Mouse (Mus musculus) monocyte, adult 5-6 weeks (primary cell): ENCODE results near the gene Accs. TPM values are rescaled to one million over a fixed set of nuclear protein-coding genes. Genes with fewer than 3 reads are reported as not detected.

ENCODE experiments used
- ATAC-seq: fragments of 153-309, 156-312 bp; replicated peaks from 2 replicates; pipeline ENCODE4 v1.8.0; 2017; ENCODE audit warnings: mild to moderate bottlenecking; ENCODE audit not compliant: low TSS enrichment, insufficient number of reproducible peaks, severe bottlenecking, poor library complexity, low FRiP score
- total RNA-seq: library from RNA; stranded (forward); fragments of 200-1000, 200-491, 200-594 nt; gene quantifications from 3 replicates; pipeline ENCODE4 v1.2.3, GENCODE M21; 2017

The Accs gene
- 8.3 to 17.9 TPM (median 17.1 TPM) in 3 replicates for total RNA-seq

GRCm38 (mm10) chr2:93849505-93850089 is at the start of gene Accs:
Gene Accs (minus strand): TSS chr2:93849943.
- peak; percentile 77 for ATAC-seq

DNA sequence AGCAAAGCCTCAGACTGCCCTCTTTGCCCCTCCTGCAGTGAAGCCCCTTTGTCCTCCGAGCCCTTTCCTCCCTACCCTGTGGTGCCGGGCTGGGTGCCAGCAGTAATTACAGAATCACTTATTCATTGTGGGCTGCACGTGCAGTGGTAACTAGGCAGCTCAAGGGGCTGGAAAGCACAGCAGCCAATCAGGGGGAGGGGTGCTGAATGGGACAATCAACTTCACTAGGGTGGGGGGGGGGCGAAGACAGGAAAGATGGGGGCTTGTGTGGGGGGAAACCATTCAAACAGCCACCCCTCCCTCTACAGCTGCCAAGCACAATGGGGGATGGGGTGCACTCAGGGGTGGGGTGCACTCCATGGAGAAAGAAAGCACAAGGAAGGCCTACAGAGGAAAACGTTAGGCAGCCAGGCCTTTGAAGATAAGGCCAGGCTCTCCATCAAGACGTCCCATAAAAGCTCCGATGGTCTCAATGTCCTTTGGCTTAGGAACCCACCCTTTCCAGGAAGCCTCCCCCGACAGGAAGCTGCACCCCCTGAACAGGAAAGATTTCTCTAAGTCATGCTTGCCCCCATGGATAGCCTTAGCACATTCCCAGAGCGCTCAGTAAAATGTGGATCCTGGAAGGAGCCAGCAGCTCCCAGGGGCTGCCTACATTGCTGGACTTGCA is 42.0 kb upstream of the Accs start:
- no peak for ATAC-seq

GRCm38 (mm10) chr2:93890143-93890542 is 40.4 kb upstream of the Accs start:
- ATAC-seq = no peak

DNA sequence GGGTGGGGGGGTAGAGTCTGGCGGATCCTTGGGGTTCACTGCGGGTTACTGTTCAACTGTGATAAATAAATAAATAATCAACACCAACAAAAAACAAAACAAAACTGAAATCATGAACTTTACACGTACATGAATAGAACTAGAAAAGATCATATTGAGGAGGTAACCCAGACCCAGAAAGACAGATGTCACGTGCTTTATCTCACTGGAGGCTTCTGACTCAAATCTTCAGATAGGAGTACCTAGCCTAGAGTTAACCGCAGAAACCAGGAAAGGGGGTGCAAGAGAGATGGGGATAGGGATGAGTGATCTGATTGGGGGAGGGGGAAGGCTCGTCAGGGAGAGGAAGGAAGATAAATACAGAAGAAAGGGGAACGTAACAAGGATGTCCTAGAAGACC is 39.3 kb upstream of the Accs start:
- ATAC-seq = no peak

- no peak for ATAC-seq
These were observed 38.6 kb upstream of the Accs start for GRCm38 (mm10) chr2:93888366-93888765.

GRCm38 (mm10) chr2:93887273-93887672 is 37.5 kb upstream of the Accs start:
- ATAC-seq = no peak

DNA sequence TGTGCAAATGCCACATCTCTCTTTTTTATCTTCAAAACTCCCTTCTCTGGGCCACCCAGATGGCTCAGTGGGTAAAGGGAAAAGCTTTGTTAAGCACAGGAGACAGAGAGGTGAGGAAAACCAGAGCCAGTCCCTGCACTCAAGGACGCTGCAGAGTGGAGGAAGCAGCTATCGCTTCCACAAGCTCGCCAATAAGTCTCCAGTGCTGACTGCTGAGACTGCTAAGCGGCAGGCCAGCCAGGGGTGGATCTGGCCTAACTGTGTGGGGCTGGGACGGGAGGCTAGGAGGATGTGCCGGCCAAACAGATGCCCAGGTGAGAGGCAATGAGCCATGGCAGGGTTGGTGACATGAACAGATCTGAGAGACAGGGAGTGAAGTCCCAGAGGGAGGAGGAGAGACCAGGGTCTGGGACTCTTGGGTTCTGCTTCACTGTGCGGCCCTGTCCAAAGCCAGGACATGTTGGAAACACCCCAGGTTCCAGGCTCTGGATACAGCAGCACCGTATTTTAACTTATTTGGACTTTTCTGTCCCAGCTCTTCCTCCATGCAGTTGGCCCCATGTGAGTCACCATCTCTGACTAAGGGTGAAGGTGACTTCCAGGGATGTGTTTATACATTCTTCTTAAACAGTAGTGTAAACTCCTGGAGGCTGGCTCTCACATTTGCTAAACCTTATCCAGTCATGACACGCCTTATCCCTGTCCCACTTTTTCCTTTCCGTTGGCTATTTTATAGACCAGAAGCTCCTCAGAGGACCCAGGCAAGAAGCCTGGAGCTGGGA is 36.5 kb upstream of the Accs start:
- ATAC-seq = no peak

DNA sequence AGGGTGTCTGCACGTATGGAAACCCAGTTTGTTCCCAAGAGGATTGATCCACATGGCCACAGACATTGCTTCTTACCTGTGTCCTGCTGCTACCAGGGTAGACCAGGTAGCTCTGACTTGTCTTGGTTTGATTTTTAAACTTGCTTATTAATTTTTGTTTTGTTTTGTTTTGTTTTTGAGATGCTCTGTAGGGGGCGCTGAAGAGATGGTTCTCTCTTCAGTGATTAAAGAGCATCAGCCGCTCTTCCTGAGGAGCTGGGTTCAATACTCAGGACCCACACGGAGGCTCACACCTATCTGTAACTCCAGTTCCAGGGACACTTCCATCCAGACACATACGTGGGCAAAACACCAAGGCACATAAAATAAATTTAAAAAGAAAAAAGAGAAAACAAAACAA is 33.3 kb upstream of the Accs start:
- no peak for ATAC-seq

DNA sequence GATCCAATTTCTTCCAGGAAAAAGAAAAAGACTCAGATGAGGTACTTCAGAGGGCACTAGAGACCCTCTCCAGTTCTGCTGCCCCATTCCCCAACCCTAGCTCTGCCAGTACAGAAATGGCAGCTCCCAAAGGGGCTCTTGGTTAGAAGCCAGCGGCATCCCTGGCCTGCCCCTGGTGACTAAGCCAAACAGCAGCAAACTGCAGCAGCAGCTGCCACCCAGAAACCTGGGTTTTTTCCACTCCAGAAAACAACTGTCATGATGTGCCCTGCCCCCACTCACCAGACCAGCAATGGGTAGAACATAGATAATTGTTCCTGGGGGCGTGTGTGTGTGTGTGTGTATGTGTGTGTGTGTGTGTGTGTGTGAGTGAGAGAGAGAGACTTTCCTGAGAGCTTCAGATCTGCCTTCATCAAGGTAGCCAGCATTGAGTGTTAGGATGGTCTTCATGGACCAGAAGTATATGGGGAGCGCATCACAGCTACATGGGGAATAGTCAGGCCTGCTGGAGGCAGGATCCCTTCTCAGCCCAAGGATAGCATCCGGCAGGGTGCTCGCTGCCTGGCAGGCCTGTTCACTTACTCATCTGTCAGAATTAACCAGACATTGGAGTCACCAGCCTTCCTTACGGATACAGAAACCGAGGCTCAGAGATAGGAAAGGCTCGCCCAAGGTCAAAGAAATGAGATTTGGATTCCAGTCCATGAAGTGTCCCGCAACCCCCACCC is 32.1 kb upstream of the Accs start:
- no peak for ATAC-seq

DNA sequence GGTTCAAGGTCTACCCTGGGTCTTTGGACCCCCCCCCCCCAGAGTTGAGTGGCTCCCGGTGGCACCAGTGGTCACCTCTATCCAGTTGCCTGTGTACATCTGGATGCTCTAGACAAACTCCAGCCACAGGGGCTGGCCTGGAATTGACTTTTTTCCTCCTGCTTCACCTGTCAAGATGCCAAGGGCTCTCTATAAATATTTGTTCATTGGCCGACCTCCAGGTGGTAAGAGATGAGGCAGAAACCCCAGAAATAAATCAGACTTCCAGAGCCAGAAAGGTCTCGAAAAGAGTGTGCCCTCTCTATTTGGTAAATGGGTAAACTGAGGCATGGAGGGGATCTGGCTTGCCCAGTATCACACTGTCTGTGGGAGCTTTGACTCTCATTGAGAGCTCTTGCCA is 31.2 kb upstream of the Accs start:
- ATAC-seq = no peak

GRCm38 (mm10) chr2:93880450-93880849 is 30.7 kb upstream of the Accs start:
- ATAC-seq = no peak

DNA sequence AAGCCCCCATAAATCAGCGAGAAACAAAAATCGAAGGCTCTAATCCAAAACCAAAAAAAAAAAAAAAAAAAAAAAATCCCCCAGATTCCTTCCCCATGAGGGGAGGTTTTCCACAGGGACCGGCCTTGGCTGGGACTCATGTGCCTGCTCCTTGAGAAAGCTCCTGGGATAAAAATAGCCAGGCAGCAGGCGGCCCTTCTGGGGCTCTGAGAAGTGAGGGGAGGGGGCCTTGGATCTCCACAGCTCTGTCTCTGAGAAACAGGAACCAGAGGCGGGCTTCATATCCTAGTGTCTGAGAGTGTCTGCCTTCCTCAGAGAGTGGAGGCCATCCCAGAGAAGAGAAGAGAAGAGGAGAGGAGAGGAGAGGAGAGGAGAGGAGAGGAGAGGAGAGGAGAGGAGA is 27.3 kb upstream of the Accs start:
- ATAC-seq = no peak

DNA sequence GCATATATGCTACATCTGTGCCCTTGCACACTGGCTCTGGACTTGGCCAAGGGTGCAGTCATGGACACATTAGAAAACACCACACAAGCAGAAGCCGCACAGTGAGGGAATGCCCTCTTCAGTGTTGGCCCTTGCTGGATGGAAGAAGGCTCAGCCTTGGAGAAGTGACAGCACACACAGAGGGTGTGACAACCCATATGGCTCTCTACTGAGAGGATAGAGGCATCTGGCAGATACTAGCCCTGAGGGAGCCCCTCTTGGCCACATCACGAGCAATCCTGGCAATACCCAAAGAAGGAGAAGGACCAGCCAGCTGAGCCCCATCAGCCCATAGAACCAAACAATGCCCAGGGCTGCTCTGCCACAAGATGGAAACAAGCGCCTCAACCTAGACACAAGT is 24.9 kb upstream of the Accs start:
- ATAC-seq = no peak

GRCm38 (mm10) chr2:93874227-93874514 is 24.4 kb upstream of the Accs start:
- no peak for ATAC-seq

DNA sequence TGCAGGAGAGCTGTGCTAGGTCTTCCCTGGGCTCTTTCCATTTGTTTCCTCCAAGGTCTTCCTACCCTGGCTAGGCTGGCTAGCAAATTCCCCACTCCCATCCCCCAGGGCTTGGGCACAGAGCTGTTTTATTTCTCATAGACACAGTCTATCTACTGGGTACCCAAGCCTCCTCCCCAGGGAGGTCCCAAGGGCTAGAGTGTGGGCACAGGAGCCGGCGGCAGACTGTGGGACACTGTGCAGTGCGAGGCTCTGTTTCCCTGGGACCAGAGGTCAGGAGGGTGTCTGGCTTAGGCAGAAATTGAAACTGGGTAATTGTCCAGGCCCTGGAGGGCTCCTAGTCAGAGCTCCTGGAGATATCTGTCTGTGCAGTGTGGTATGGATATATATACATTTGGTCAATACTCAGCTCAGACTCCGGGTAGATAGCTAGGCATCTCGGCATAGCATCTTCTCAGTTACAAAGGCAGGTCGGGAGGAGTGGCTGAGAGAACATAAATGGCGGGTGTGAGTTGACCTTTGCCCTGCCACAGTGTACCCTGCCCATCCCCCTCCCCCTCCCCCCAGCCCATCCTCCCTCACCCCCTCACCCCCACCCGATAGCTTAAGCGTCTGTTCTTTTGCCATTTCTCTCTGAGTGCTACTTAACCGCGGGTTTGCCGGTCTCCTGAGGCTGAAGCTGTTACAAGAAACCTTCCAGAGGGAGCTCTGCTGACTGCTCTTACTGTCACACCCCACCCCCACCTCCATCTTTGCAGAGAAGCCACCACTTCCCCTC is 23.9 kb upstream of the Accs start:
- no peak for ATAC-seq

DNA sequence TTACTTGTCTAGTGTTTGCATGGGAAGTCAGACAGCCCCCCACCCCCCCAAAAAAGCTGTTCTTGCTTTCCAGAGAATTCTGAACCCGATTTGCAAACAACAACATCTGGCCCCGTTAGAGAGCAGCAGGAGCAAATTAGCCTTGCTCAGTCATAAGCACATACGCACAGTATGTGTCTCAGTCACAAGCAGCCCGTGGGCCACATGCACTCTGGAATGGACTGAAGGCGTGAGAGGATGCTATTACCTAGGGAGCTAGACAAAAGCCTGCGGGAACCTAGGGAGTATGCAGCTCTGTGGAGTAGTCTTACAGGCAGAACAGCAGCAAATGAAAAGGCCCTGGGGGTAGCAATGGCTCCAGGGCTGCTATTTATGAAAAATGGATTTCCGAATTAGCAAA is 22.5 kb upstream of the Accs start:
- ATAC-seq = no peak

DNA sequence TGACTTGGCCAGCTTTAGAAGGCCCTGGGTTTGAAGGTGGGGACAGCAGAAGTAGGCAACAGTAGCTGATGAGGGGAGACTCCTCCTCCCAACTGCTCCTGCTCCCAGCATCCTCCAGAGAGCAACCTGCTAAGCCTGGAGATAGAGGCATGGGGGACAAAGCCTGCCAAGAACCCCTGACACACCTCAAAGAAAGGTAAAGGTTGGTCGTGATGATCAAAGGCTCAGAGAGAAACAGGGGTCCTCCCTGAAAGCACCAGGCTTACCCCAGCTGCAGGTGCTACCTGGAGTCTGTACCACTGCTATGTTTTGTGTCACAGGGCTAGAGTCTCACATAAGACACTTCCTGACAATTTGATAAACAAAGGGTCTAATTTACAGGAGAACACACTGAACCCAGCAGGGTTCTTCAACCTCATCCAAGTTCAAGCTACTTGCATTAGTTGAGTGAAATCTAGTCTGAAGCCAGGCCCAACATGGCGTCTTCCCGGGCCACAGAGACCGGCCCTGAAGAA is 21.7 kb upstream of the Accs start:
- no peak for ATAC-seq

DNA sequence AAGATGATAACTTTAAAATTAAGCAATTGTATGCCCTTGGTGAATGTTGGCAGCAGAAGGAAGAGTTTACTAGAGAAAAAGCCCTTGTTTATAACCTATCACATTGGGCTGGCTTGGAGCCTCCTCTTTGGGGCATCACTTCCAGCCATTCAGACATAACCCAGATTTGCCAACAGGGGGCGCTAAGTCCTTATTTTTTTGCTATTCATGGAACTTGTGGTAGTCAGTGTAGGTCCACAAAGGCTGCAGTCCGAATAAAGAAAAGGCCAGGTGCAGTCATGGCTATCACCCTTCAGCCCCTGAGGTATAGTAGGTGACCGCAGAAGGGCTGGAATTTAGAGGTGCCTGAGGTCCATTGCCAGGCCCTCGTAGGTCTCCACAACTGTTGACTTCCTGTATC is 21.1 kb upstream of the Accs start:
- no peak for ATAC-seq

DNA sequence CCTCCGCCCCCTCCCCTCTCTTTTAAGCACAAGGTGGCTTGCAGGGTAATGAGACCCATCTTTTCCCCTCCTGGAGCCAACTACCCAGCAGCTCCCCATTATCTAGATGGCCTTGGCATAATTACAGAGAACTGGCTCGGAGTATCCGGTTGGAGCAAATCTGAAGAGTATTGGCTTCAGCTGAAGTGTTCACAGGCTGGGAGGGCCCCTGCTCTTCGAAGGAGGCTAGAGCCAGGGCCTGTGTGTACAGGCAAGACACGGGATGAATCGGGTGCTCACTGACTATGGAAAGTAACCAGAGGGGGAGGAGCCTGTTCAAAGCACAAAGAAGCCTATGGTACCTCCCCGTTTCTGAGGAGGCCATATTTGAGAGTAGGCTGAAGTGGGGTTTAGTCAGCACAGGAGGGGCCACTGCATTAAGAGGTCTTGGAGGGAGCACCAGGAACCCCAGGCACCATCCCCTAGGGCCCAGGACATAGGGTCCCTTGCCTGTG is 19.4 kb upstream of the Accs start, which contains the start of gene Accsl:
TSS of gene Accsl (minus strand) at position 51 of the 494 bp plus-strand sequence.
- ATAC-seq = no peak
